Mouse (Mus musculus): ENCODE data around the gene Stox2.

DNA sequence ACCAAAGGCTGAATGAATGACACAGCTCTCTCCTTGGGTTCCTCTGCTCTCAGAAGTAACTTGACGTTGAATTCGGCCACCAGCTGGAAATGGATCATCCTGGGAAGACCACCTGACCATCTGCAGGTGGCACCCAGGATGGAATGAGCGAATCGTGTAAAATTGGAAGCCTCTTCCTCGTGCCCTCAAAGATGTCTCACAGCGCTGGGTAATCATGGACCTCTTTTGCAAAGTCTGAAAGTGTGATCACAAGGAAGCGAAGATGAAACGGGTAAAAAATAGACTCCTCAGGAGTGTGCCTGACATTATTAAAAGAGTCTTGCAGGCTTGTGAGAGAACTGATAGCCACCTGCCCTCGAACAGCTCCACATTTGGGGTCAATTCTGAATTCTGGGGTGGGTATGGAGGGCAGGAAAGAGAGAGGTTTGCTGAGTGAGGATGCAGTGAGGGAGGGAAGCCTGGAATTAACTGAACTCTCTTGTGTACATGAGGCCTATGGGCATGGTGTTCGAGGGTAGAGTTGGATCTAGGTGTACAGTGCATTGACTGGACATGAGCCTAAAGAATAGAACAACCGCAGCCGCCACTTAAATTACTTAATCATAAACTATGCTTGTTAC is 160.0 kb downstream of the Stox2 start:
- TF ChIP-seq E2F4 (IDR thresholded peaks at IDR 0.05; ENCODE audit: borderline replicate concordance, low read depth, low read length) (no peak), RCOR1 (IDR thresholded peaks at IDR 0.05; ENCODE audit: low read depth, low read length) (no peak), GATA1 (IDR thresholded peaks at IDR 0.05; ENCODE audit: low read depth, low read length) (no peak), TAL1 (IDR thresholded peaks at IDR 0.05; ENCODE audit: low read length) (no peak), POLR2A (IDR thresholded peaks at IDR 0.05; ENCODE audit: control insufficient read depth in 1 of 2, insufficient read depth in 1 of 2, low read depth in 1 of 2, low read length in 2 of 2, poor library complexity in 1 of 2) (no peak), GABPA (IDR thresholded peaks at IDR 0.05; ENCODE audit: low read depth, low read length) (no peak), CTCF (IDR thresholded peaks at IDR 0.05 in 2 of 3, conservative IDR thresholded peaks at IDR 0.05 in 1 of 3; ENCODE audit: control insufficient read depth in 1 of 3, insufficient read depth in 1 of 3, low read depth in 2 of 3, low read length in 3 of 3, poor library complexity in 1 of 3, severe bottlenecking in 1 of 3) (no peak), MXI1 (IDR thresholded peaks at IDR 0.05; ENCODE audit: low read depth, low read length) (no peak), ELF1 (IDR thresholded peaks at IDR 0.05; ENCODE audit: low read depth, low read length) (no peak), USF1 (IDR thresholded peaks at IDR 0.05; ENCODE audit: low read depth, low read length) (no peak), TBP (IDR thresholded peaks at IDR 0.05; ENCODE audit: low read depth, low read length) (no peak)

All from MEL (cell line).